Mouse (Mus musculus): Measurements from ENCODE around the gene Dapk1. TPM values are rescaled to one million over a fixed set of nuclear protein-coding genes. Genes with fewer than 3 reads are reported as not detected.
"Not testable (repeated sequence)": the region's sequence is repeated elsewhere in the genome, so short reads cannot be mapped to it uniquely, and the experiment has no call there.

Gene Dapk1
- polyA plus RNA-seq, 1 experiment from 2014 or later: 22.8 TPM

DNA sequence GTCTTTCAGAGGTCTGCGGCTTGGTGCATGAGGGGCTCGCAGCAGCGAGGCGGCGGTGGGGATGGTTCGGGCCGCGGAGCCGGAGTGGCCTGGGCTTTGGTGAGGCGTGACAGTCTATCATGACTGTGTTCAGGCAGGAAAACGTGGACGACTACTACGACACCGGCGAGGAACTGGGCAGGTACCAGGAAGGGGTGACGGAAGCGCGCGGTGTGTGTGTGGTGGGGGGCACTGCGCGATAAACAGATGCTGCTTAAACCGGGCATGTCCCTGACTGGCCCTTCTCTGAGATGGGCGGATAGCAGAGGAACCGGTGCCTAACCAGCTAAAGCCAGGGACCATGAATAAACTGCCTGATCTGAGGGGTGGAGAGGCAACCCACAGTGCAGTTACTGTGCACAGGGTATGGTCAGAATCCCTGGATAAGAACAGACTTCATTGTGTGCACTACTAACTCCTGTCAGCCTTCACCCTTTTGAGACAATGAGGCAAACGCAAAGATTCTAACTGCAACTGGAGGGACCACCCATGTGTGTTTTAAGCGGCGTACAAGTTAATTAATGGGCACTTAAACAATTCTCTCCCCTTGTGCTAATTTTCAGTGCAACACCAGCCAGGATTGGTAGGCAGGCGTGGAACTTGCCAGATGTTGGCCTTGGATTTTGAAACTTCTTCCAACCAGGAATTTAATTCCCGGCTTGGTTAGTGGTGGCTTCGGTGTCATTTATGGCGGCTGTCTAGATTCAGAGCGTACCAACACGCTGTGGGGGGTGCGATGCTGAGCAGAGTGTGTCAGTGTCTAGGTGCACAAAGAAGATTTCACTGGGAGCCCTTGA lies 887 bp downstream of the Dapk1 start:
- H3K4me2 ChIP-seq: peak overlapping the region; percentile 87
- peak; percentile 50; the same call in 1 of the 2 replicates for ATAC-seq (ENCODE audit: insufficient number of reproducible peaks, low FRiP score, low TSS enrichment, low read depth)
- peak overlapping the region; percentile 81 for H3K9ac ChIP-seq
- H3K9me3 ChIP-seq: no peaks in the 10 kb centered on the region
- H3K27ac ChIP-seq: peak overlapping the region; percentile 85
- H3K36me3 ChIP-seq: no peaks in the 10 kb centered on the region
- WGBS: 5% methylated on average over 34 of the region's 34 CpGs
- H3K4me1 ChIP-seq: peaks cover 11% of the 10 kb centered on the region
- peak overlapping the region; percentile 80 for H3K4me3 ChIP-seq
- H3K27me3 ChIP-seq: no peaks in the 10 kb centered on the region

DNA sequence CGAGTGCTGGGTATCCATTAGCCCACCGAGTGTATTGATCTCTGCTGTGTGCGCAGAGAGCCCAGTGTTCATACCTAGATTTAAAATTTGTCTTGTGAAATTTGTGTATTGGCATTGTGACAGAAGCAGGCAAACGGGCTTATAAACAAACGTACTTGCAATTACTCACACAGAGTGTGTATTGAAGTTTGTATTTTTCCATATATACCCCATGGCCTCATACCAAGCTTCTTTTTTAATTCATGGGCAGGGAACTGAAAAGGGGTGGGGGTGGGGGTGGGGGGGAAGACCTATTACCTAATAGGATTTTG lies 1.5 kb downstream of the Dapk1 start:
- Histone ChIP-seq H3K27ac (0 out of 2 replicates have a peak overlapping the region, but pooled peaks have one; percentile 85), H3K4me1 (peaks cover 16% of the 10 kb centered on the region), H3K9ac (no peak overlapping the region), H3K4me3 (peak overlapping the region; percentile 80), H3K9me3 (no peaks in the 10 kb centered on the region), H3K27me3 (no peaks in the 10 kb centered on the region), H3K4me2 (peak overlapping the region; percentile 87), H3K36me3 (no peaks in the 10 kb centered on the region)
- ATAC-seq (ENCODE audit: insufficient number of reproducible peaks, low FRiP score, low TSS enrichment, low read depth): no peak
- 48% methylated on average over 5 of the region's 5 CpGs for WGBS

DNA sequence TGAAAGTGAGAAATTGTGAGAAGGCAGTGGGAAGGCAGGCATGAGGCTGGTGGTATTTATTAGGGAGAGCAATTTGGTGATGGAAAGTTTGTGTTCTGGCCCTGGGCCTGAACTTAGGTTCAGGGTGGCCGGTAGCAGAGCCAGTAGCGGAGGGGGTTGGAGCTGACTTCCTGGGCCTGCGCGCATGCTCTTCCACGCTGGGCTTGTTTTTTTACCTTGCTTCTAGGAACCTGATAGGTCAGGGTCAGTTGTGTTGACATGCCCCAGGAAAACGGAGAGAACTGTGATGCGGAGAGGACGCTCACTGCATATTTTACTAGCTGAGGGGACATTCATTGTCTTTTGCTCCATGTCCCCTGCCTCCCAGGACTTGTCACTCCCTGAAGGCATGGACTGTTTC lies 5.7 kb downstream of the Dapk1 start:
- H3K4me2 ChIP-seq: no peak overlapping the region
- H3K27ac ChIP-seq: no peak overlapping the region
- no peaks in the 10 kb centered on the region for H3K27me3 ChIP-seq
- H3K4me3 ChIP-seq: no peak overlapping the region
- peaks cover 25% of the 10 kb centered on the region for H3K4me1 ChIP-seq
- ATAC-seq (ENCODE audit: insufficient number of reproducible peaks, low FRiP score, low TSS enrichment, low read depth): no peak
- H3K36me3 ChIP-seq: no peaks in the 10 kb centered on the region
- no peaks in the 10 kb centered on the region for H3K9me3 ChIP-seq
- H3K9ac ChIP-seq: no peak overlapping the region
- WGBS: 70% methylated on average over 8 of the region's 8 CpGs

DNA sequence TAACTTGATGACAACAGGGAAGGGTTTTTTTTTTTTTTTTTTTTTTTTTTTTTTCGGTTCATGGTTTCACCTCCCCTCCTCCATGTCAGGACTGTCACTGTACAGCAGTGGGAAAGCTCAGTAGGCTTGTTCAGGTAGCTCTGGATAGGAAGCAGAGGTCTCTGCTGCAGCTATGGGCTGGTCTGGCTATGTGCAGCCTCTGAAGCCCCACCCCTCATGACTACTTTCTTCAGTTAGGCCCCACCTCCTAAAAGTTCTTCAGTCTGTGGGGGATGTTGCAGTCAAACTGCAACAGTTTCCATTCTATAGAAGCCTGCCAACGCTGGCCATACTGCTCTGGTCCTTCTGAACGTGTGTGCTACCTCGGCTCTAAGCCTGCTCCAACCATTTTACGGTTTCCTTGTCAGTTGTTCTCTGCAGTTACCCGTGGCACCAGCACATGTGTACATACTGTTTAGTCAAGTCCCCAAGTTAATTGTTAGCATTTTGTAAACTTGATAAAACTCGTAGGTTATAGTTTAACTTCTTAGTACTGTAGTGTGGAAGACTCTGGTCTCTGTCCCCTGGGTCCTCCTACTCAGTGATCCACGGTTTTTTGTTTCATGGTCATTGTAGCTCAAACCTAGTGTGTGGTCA lies 6.8 kb downstream of the Dapk1 start:
- no peaks in the 10 kb centered on the region for H3K27me3 ChIP-seq
- no peak overlapping the region for H3K27ac ChIP-seq
- H3K9ac ChIP-seq: no peak overlapping the region
- no peak for ATAC-seq (ENCODE audit: insufficient number of reproducible peaks, low FRiP score, low TSS enrichment, low read depth)
- H3K4me1 ChIP-seq: peaks cover 17% of the 10 kb centered on the region; the same call in 1 of the 2 replicates
- no peaks in the 10 kb centered on the region for H3K9me3 ChIP-seq
- 66% methylated on average over 8 of the region's 8 CpGs for WGBS
- no peak overlapping the region for H3K4me2 ChIP-seq
- H3K36me3 ChIP-seq: no peaks in the 10 kb centered on the region
- H3K4me3 ChIP-seq: no peak overlapping the region

DNA sequence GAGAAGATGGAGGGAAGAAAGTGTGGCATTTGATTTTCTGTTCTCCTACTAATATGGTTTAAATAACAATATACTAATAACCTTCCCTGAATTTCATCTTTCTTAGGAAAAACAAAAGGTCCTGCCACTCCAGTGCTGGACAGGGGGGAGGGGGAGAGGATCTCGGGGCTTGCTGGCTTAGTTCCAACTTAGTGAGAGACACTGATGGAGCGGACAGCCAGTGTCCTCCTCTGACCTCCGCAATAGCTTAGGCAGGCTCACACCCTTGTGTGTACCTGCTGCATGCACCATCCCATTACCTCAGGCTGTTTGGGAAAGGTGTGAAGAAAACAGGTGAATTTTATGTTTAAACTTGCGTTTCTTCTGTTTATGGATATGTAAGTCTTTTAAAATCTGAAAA lies 7.5 kb downstream of the Dapk1 start:
- Histone ChIP-seq H3K36me3 (no peaks in the 10 kb centered on the region), H3K9me3 (no peaks in the 10 kb centered on the region), H3K4me1 (peaks cover 17% of the 10 kb centered on the region; the same call in 1 of the 2 replicates), H3K27me3 (no peaks in the 10 kb centered on the region), H3K4me2 (no peak overlapping the region), H3K9ac (no peak overlapping the region), H3K4me3 (no peak overlapping the region), H3K27ac (no peak overlapping the region)
- ATAC-seq (ENCODE audit: insufficient number of reproducible peaks, low FRiP score, low TSS enrichment, low read depth): no peak
- 63% methylated on average over 4 of the region's 4 CpGs for WGBS

DNA sequence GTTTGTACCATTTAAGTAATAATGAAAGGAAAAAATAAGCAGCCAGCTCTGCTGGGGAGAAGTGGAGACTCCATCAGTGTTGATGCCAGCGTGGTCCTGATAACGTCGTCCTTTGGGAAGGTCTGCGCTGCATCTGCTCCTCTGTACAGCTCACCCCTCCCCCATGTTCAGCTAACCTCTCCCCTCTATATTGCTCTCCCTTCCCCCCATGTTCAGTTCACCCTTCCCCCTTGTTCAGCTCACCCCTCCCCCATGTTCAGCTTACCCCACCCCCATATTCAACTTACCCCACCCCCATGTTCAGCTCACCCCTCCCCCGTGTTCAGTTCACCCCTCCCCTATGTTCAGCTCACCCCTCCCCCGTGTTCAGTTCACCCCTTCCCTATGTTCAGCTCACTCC lies 8.8 kb downstream of the Dapk1 start:
- Histone ChIP-seq H3K4me3 (no peak overlapping the region), H3K4me1 (peaks cover 20% of the 10 kb centered on the region), H3K4me2 (no peak overlapping the region), H3K27ac (no peak overlapping the region), H3K27me3 (no peaks in the 10 kb centered on the region), H3K9ac (no peak overlapping the region), H3K36me3 (no peaks in the 10 kb centered on the region), H3K9me3 (no peaks in the 10 kb centered on the region)
- WGBS: 56% methylated on average over 6 of the region's 6 CpGs
- no peak for ATAC-seq (ENCODE audit: insufficient number of reproducible peaks, low FRiP score, low TSS enrichment, low read depth)

DNA sequence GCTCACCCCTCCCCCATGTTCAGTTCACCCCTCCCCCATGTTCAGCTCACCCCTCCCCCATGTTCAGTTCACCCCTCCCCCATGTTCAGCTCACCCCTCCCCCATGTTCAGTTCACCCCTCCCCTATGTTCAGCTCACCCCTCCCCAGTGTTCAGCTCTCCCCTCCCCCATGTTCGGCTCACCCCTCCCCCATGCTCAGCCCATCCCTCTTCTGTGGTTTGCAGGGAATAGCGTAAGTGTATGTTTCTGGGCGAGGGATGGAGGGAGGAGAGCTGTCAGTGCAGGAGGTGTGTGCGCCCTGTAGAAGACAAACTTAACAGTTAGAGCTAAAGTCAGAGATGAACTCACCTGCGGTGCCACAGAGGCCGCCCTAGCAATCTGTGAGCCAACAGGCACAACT lies 9.2 kb downstream of the Dapk1 start:
- H3K27ac ChIP-seq; H3K4me2 ChIP-seq; H3K9ac ChIP-seq; H3K4me3 ChIP-seq; H3K27me3 ChIP-seq; ATAC-seq (ENCODE audit: insufficient number of reproducible peaks, low FRiP score, low TSS enrichment, low read depth); H3K36me3 ChIP-seq; H3K9me3 ChIP-seq: not testable (repeated sequence)
- H3K4me1 ChIP-seq: peaks cover 20% of the 10 kb centered on the region
- WGBS: 75% methylated on average over 6 of the region's 6 CpGs

DNA sequence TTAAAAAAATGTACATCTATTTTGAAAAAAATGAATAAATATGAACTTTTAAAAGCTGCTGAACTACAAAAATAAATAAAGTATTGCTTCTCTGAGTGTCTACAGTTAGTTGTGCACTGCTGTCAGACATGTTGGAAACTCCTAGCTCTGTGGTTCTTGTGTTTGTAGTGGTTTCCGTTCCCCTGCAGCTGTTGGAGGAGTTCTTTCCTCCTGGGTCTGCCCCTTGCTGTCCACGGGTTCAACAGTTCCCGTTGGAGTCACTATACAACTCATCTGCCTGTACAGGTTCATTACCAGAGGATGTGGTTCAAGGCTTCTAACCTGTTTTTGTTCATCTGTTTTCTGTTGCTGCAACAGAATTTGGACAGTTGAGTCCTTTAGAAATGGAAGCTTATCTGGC lies 10.4 kb downstream of the Dapk1 start:
- Histone ChIP-seq H3K27me3 (no peaks in the 10 kb centered on the region), H3K4me3 (no peak overlapping the region), H3K27ac (no peak overlapping the region), H3K9ac (no peak overlapping the region), H3K4me2 (no peak overlapping the region), H3K36me3 (no peaks in the 10 kb centered on the region), H3K9me3 (no peaks in the 10 kb centered on the region), H3K4me1 (peaks cover 20% of the 10 kb centered on the region)
- no peak for ATAC-seq (ENCODE audit: insufficient number of reproducible peaks, low FRiP score, low TSS enrichment, low read depth)
- 66% methylated on average over 3 of the region's 3 CpGs for WGBS

DNA sequence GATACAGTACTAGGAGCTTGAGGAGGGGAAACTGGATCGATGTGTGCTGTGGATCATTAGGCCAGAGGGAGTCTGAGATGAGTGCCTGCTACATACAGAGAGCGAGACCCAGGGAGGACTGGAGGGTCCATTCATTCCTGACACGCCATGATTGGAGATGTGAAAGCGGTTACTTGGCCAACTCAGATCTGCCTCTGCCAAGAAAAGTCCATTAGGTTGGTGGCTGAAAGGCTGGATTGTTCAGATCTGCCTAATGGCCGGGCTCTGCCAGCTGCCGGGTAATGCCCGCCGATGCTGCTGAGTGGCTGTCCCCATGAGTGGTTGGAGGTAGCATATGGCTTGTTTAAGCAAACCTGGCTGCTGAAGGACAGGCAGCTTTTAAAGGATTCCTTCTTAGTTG lies 12.4 kb downstream of the Dapk1 start:
- Histone ChIP-seq H3K9ac (no peak overlapping the region), H3K4me3 (no peak overlapping the region), H3K27me3 (no peaks in the 10 kb centered on the region), H3K4me1 (peaks cover 25% of the 10 kb centered on the region), H3K4me2 (no peak overlapping the region), H3K36me3 (no peaks in the 10 kb centered on the region), H3K9me3 (no peaks in the 10 kb centered on the region), H3K27ac (no peak overlapping the region)
- no peak for ATAC-seq (ENCODE audit: insufficient number of reproducible peaks, low FRiP score, low TSS enrichment, low read depth)
- 76% methylated on average over 8 of the region's 8 CpGs for WGBS

DNA sequence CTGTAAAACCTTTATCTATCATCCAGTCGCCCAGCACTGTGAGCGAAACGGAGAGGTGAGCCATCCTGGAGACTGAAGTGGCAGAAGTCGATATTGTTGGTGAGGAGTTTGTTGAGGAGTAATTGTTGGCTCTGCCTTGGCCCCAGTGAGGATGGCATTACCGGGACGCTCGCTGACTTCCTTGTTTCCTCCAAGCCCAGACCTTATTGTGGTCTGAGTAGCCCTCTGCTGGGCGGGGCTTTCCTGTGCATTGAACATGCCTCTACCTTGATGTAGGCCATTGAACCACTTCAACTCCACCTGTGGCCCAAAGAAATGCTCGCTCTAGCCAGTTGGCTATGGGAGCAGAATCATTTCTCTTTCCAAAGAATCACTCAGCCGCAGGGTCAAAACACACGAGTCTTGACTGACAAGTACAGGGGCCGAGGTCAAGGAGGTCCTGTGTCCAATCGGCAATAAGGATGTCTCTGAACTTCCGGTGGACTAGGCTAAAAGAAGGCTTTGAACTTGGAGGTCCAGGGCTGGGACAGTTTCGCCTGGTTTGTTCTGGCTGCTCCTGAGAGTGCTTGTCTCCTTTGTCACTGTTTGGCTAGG lies 13.4 kb downstream of the Dapk1 start:
- H3K4me1 ChIP-seq: peaks cover 34% of the 10 kb centered on the region
- H3K9me3 ChIP-seq: no peaks in the 10 kb centered on the region
- 68% methylated on average over 15 of the region's 15 CpGs for WGBS

DNA sequence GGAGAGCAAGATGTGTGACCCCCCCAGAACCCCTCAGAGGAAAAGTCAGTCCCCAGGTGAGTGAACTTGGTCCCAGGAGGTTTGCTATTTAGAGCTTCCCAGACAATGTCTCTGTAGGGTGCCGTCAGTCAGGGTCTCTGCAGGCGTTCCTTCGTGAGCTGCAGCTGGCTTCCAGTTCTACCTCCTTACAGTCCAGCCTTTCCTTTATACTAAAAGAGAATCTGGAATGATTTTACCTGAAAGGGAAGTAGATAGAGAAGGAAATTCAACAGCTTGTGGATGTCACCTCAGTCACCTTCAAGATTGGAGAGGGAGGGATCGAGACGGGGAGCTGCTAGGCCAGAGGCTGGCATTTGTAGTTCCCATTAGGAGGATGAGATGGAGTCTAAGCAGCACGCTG lies 14.3 kb downstream of the Dapk1 start:
- no peak for ATAC-seq (ENCODE audit: insufficient number of reproducible peaks, low FRiP score, low TSS enrichment, low read depth)
- H3K27ac ChIP-seq: no peak overlapping the region
- H3K4me2 ChIP-seq: no peak overlapping the region
- H3K4me3 ChIP-seq: no peak overlapping the region
- H3K36me3 ChIP-seq: no peaks in the 10 kb centered on the region
- no peak overlapping the region for H3K9ac ChIP-seq
- H3K9me3 ChIP-seq: no peaks in the 10 kb centered on the region
- H3K27me3 ChIP-seq: no peaks in the 10 kb centered on the region
- WGBS: 74% methylated on average over 6 of the region's 6 CpGs
- peaks cover 32% of the 10 kb centered on the region for H3K4me1 ChIP-seq

More for the DNA sequence above, 13.4 kb downstream of the Dapk1 start:
- no peak overlapping the region for H3K4me2 ChIP-seq
- H3K4me3 ChIP-seq: no peak overlapping the region
- no peak overlapping the region for H3K9ac ChIP-seq
- no peak overlapping the region for H3K27ac ChIP-seq
- no peaks in the 10 kb centered on the region for H3K36me3 ChIP-seq
- ATAC-seq (ENCODE audit: insufficient number of reproducible peaks, low FRiP score, low TSS enrichment, low read depth): no peak
- no peaks in the 10 kb centered on the region for H3K27me3 ChIP-seq

DNA sequence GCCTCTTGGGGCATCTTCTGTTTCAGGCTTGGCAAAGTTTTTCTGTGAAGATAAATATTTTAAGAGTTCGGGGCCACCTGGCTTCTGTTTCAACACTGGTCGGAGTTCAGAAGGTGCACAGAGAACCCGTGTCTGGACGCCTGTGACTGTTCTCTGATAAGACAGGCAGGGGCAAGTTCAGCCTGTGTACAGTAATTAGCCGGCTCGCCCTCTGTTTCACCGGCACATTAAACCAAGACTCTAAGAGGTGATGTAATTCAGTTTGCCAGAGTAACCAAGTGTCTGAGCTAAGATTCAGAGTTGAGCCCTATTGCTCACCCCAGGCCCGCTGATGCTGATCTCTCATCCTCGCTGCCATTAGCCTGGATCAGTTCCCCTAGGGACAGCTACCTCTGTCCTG lies 16.5 kb downstream of the Dapk1 start:
- Histone ChIP-seq H3K9me3 (no peaks in the 10 kb centered on the region), H3K27ac (no peak overlapping the region), H3K36me3 (no peaks in the 10 kb centered on the region), H3K4me3 (no peak overlapping the region), H3K27me3 (no peaks in the 10 kb centered on the region), H3K9ac (no peak overlapping the region), H3K4me2 (no peak overlapping the region), H3K4me1 (peaks cover 35% of the 10 kb centered on the region)
- no peak for ATAC-seq (ENCODE audit: insufficient number of reproducible peaks, low FRiP score, low TSS enrichment, low read depth)
- 36% methylated on average over 9 of the region's 9 CpGs for WGBS
